Mouse (Mus musculus): Measurements from ENCODE around the gene Hoxd12.

- TF ChIP-seq CTCF (IDR thresholded peaks at IDR 0.05; ENCODE audit: low read depth) (no peak), EP300 (IDR thresholded peaks at IDR 0.05; ENCODE audit: low read depth) (no peak)
These were observed 9.3 kb downstream of the Hoxd12 start for GRCm38 (mm10) chr2:74684106-74684505.

All from heart, postnatal 0 days (tissue).